Mouse (Mus musculus) brown adipose tissue, adult 24 weeks (tissue): ENCODE measurements around the gene Slc9a9. TPM values are rescaled to one million over a fixed set of nuclear protein-coding genes. Genes with fewer than 3 reads are reported as not detected.

Experiments used
- H3K27ac ChIP-seq: fragments of 200-500 bp; replicated peaks from 2 replicates; pipeline ENCODE4 v1.5.1; 2012; ENCODE audit warnings: low read depth, mild to moderate bottlenecking, low read length
- H3K4me1 ChIP-seq: fragments of 200-500 bp; 2 replicates; pipeline ENCODE4 v1.6.1; 2012; ENCODE audit warnings: low read length, mixed read lengths; ENCODE audit not compliant: control insufficient read depth, insufficient read depth, insufficient read length
- H3K4me3 ChIP-seq: fragments of 200-500 bp; 2 replicates; pipeline ENCODE4 v1.5.1; 2012; ENCODE audit warnings: low read depth, mild to moderate bottlenecking, low read length, moderate library complexity; ENCODE audit not compliant: insufficient read depth
- polyA plus RNA-seq: library from polyadenylated mRNA; stranded (reverse); fragments of >200 nt; gene quantifications from 2 replicates; pipeline ENCODE4 v1.2.4, GENCODE M21; 2012; ENCODE audit not compliant: missing spikeins, insufficient read depth, insufficient read length

The Slc9a9 gene
- polyA plus RNA-seq, 1 experiment, result 2.0 TPM

GRCm38 (mm10) chr9:94869023-94869799, 199.5 kb downstream of the Slc9a9 start:
- Histone ChIP-seq H3K27ac (no peak overlapping the region), H3K4me1 (no peaks in the 10 kb centered on the region)

GRCm38 (mm10) chr9:94882517-94882916, 212.8 kb downstream of the Slc9a9 start:
- no peak overlapping the region for H3K27ac ChIP-seq
- no peak overlapping the region for H3K4me3 ChIP-seq
- H3K4me1 ChIP-seq, result no peaks in the 10 kb centered on the region

More at GRCm38 (mm10) chr9:94869023-94869799, 199.5 kb downstream of the Slc9a9 start:
- H3K4me3 ChIP-seq, result no peak overlapping the region

- Histone ChIP-seq H3K27ac (no peak overlapping the region), H3K4me1 (no peaks in the 10 kb centered on the region), H3K4me3 (no peak overlapping the region)
These were observed 213.7 kb downstream of the Slc9a9 start for GRCm38 (mm10) chr9:94883435-94883834.

DNA sequence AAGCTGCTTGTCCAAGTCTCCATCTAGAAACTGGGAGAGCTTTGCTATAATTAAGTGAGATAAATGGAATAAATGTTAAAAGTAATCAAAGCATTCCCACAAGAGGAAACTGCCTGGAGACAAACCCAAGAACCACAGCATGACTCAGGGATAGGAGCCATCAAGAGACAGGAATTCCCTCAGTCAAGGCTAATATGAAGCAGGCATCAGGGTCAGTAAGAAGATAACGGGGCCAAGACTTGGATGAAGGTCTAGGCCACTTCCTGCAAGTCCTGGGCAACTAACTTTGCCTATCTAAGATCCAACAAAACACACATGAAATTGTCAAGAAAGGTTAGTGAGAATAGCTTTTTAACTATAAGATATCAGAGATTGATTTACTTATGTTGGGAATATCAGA, 215.4 kb downstream of the Slc9a9 start:
- Histone ChIP-seq H3K27ac (no peak overlapping the region), H3K4me1 (no peaks in the 10 kb centered on the region), H3K4me3 (no peak overlapping the region)

- no peak overlapping the region for H3K4me3 ChIP-seq
- H3K27ac ChIP-seq, result no peak overlapping the region
- no peaks in the 10 kb centered on the region for H3K4me1 ChIP-seq
These were observed 219.9 kb downstream of the Slc9a9 start for GRCm38 (mm10) chr9:94889647-94890046.

GRCm38 (mm10) chr9:94895882-94896281, 226.2 kb downstream of the Slc9a9 start:
- H3K27ac ChIP-seq, result no peak overlapping the region
- H3K4me3 ChIP-seq, result no peak overlapping the region
- H3K4me1 ChIP-seq, result no peaks in the 10 kb centered on the region

DNA sequence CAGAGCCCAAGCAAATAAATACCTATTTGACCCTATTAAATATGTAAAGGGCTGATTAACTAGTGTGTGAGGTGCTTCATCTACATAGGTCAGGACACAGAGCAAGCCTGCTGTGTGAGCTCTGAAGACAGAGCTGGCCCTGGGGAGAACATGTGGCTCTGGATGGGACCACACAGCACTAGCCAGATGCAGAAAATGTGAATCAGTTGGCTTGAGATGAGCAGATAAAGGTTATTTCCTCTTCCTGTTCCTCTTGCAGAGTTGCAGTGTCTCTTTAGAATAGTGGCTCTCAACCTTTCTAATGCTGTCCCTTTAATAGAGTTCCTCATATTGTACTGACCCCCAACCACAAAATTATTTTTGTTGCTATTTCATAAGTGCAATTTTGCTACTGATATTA, 234.5 kb downstream of the Slc9a9 start:
- H3K4me1 ChIP-seq, result no peaks in the 10 kb centered on the region
- H3K27ac ChIP-seq, result no peak overlapping the region
- no peak overlapping the region for H3K4me3 ChIP-seq

DNA sequence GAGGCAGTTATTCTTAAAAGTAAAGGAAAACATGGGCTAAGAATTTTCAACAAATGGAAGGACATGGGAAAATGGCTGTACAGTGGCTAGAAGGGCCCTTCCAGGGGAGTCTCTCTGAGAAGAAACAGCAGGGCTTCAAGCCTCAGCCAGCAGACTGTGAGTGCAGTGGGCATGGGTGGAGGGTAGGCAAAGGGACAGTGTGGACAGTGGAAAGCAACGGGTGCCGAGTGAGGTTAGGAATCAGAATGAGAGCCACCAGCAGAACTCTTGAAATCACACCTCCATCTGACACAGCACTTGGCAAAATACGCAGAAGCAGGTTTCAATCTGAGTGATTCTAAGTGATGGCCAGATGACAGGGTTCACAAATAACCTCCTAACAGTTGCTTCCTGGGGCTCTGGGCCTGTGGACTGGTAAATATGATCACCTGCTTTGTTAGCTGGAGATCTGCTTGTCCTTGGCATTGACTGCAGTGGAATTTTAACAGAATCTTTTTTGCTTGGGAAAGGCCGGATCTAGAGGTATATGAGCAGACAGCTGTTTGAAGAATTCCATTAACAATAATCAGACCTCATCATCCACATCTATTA, 237.4 kb downstream of the Slc9a9 start:
- Histone ChIP-seq H3K27ac (no peak overlapping the region), H3K4me1 (no peaks in the 10 kb centered on the region), H3K4me3 (no peak overlapping the region)

- Histone ChIP-seq H3K4me1 (no peaks in the 10 kb centered on the region), H3K4me3 (no peak overlapping the region), H3K27ac (no peak overlapping the region)
These were observed 242.4 kb downstream of the Slc9a9 start for GRCm38 (mm10) chr9:94912071-94912470.

GRCm38 (mm10) chr9:94922062-94922461, 252.4 kb downstream of the Slc9a9 start:
- no peaks in the 10 kb centered on the region for H3K4me1 ChIP-seq
- no peak overlapping the region for H3K4me3 ChIP-seq
- no peak overlapping the region for H3K27ac ChIP-seq

DNA sequence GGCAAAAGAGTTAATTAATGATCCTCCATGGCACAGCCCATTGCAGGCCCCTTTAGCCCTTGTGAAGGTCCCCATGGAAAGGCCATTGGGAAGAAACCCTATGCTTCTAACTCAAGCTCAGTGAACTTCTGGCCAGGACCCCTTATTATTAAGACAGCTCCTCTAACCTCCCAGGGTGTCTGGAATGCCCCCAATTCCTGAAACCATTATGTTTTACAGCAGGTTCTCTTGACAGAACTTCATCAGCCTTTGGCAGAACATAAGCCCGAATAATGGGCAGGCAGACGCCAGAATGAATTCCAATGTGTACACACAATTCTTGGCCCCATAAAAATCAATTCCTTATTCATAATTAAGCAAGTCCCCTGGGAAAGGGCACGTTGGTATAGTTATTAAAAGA, 256.1 kb downstream of the Slc9a9 start:
- H3K4me3 ChIP-seq, result no peak overlapping the region
- no peaks in the 10 kb centered on the region for H3K4me1 ChIP-seq
- no peak overlapping the region for H3K27ac ChIP-seq

DNA sequence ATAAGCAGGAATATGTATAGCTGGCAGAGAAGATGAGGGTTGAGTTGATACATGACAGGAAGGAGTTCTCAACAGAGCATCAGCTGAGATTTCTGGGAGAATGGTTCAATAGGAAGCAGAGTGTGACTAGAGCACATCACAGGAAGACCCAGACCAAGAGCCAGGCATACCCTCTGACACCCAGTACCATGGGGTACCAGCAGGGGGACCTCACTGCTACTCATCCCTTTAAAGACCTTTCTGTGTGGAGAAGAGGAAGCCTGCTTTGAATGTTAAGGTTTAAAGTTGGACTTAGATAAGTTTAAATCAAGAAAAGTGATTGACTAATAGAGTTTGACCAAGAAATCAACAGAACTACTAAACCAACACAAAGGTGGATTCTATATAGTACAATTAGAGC, 257.4 kb downstream of the Slc9a9 start:
- Histone ChIP-seq H3K4me1 (no peaks in the 10 kb centered on the region), H3K4me3 (no peak overlapping the region), H3K27ac (no peak overlapping the region)

DNA sequence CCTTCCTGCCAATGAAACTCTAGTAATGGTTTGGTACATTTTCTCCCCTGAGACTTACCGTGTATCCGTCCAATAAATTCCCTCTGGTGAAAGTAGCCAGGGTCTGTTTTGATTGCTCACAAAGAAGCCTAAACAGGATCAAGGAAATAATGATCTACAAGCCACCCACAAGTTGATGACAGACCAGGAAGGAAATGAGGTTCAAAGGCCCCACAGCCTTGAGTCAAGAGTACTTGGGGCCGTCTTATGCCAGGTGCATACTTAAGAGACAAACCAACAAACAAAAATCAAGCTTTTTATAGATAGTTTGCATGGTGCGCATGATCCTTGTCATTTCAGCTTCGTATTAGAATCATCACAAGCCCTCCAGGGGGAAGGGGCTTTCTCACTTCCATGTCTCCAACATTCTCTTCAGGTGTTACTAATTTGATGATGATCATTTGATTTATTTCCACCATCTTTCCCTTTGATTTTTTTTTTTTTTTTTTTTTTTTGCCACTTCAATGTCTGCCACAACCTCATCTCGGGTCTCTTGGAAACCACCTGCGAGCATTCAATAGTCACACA, 275.9 kb downstream of the Slc9a9 start:
- H3K27ac ChIP-seq, result no peak overlapping the region
- no peaks in the 10 kb centered on the region for H3K4me1 ChIP-seq
- H3K4me3 ChIP-seq, result no peak overlapping the region

- H3K27ac ChIP-seq, result no peak overlapping the region
- H3K4me1 ChIP-seq, result no peaks in the 10 kb centered on the region
- no peak overlapping the region for H3K4me3 ChIP-seq
These were observed 277.5 kb downstream of the Slc9a9 start for GRCm38 (mm10) chr9:94947246-94947645.

GRCm38 (mm10) chr9:94950676-94951075, 281.0 kb downstream of the Slc9a9 start:
- H3K4me1 ChIP-seq, result no peaks in the 10 kb centered on the region
- no peak overlapping the region for H3K4me3 ChIP-seq
- H3K27ac ChIP-seq, result no peak overlapping the region

GRCm38 (mm10) chr9:94955645-94956044, 285.9 kb downstream of the Slc9a9 start:
- H3K27ac ChIP-seq, result no peak overlapping the region
- no peak overlapping the region for H3K4me3 ChIP-seq
- H3K4me1 ChIP-seq, result no peaks in the 10 kb centered on the region
